Mouse (Mus musculus): ENCODE results near the gene Cstf2t.
A peak's percentile ranks its signal among the peaks of the same experiment; 100 is the strongest.

Cstf2t gene

GRCm38 (mm10) chr19:31082662-31083429, at the start of gene Cstf2t:
Gene Cstf2t (plus strand): TSS chr19:31082837.
- peak; percentile 99 for DNase-seq (ENCODE audit: low spot score)

DNA sequence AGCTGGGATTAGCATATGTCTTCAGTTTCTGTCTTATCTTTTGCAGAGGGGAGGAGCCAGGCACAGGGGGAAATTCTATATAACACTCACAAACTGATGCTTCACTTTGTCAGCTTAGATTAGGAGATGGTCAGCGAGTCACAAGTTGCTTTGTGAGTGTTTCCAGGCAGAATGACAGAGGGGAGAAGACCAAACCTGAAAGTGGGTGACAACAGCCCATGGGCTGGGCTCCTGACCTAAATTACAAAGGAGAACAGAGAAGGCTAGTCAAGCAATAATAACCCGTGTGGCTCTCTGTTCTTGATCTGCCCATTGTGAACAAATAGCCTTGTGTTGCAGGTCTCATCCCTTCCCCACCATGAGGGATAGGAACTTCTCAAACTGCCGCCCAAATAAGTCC, 43.7 kb upstream of the Cstf2t start:
- DNase-seq (ENCODE audit: low spot score): no peak

GRCm38 (mm10) chr19:31040948-31041847, 41.4 kb upstream of the Cstf2t start:
- no peak for DNase-seq (ENCODE audit: low spot score)

- no peak for DNase-seq (ENCODE audit: low spot score)
Measured at GRCm38 (mm10) chr19:31046601-31047000, 36.0 kb upstream of the Cstf2t start.

DNA sequence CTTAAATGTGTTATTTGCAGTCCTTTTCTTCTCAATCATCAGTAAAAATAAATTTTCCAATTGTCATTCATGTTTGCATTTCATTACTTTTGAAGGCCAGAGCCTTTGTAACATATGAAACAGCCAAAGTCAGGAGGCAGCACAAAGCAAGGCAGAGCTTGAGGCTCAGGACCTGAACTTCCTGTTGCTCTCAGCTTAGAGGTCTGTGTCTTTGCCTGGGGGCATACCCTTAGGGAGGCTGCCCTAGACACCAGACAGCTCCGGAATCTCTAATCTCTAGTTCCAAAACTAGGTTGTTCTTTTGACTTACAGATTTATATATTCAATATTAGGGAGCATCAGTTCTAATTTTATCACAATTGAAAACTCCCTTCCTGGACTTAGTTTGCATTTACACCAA, 17.9 kb upstream of the Cstf2t start:
- no peak for DNase-seq (ENCODE audit: low spot score)

GRCm38 (mm10) chr19:31065206-31065781, 17.3 kb upstream of the Cstf2t start:
- no peak for DNase-seq (ENCODE audit: low spot score)

GRCm38 (mm10) chr19:31073959-31074716, 8.5 kb upstream of the Cstf2t start:
- peak; percentile 33 for DNase-seq (ENCODE audit: low spot score)

- DNase-seq (ENCODE audit: low spot score): no peak
Measured at GRCm38 (mm10) chr19:31074717-31075063, 7.9 kb upstream of the Cstf2t start.

DNA sequence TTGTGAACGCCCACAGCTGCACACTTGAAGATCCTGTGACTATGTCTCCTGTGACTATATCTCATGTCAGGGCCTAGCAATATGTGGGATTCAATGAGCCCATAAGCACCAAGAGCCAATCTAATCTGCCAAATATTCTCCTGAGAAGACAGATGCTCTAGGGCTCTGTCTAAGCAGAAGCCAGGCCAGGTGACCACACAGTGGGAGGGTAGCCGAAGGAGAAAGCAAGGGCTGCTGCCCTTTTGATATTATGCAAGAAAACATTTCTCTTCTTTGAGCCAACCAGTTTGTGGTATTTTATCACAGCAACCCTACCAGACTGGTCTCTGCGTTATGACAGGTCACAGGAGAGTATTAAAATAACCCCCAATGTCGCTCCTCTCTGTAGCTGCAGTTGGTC, 6.5 kb upstream of the Cstf2t start:
- no peak for DNase-seq (ENCODE audit: low spot score)

DNA sequence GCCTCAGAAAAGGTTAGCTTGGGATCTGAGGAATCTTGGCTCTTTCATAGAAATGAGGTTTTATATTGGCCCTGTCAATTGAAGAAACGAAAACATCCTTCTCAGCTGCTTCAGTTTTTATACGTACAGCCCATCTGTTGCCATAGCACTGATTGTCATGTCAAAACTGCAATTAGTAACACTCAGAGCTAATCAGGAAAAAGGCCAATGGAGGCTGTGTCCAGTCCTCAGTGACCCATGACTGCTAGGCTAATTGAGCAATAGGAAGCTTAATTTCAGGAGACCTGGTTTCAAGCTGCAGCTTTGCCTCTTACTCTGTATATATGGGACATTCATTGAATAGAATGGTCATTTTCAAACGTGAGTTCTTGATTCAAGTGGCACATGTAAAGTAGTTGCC, 4.4 kb upstream of the Cstf2t start:
- no peak for DNase-seq (ENCODE audit: low spot score)

- DNase-seq (ENCODE audit: low spot score): no peak
Measured at GRCm38 (mm10) chr19:31082226-31082625, 411 bp upstream of the Cstf2t start.

- DNase-seq (ENCODE audit: low spot score): no peak
Measured at GRCm38 (mm10) chr19:31083761-31084160, 1.1 kb downstream of the Cstf2t start.

- DNase-seq (ENCODE audit: low spot score): no peak
Measured at GRCm38 (mm10) chr19:31097857-31098256, 15.2 kb downstream of the Cstf2t start.

DNA sequence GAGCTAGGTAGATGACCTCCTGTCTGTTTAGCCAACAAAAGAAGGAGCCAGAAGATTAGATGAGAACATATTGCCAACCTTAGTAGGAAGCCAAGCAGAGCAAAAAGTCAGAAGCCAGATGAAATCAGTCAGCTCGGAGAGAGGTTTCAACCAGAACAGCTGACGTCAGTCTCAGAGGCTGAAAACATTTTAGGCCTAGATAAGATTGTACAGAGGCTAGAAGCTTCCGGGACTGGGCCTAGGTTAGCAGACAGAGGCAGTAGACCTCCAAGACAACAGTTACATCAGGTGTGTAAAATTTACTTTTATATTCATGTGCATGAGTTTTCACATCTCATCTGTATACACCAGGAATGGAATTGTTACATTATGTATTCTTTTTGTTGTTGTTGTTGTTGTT, 16.7 kb downstream of the Cstf2t start:
- no peak for DNase-seq (ENCODE audit: low spot score)

GRCm38 (mm10) chr19:31104764-31105163, 22.1 kb downstream of the Cstf2t start:
- no peak for DNase-seq (ENCODE audit: low spot score)

GRCm38 (mm10) chr19:31106036-31106435, 23.4 kb downstream of the Cstf2t start:
- DNase-seq (ENCODE audit: low spot score): no peak

- peak; percentile 50 for DNase-seq (ENCODE audit: low spot score)
Measured at GRCm38 (mm10) chr19:31106835-31107554, 24.4 kb downstream of the Cstf2t start.

- DNase-seq (ENCODE audit: low spot score): peak; percentile 32
Measured at GRCm38 (mm10) chr19:31114690-31115089, 32.1 kb downstream of the Cstf2t start.

GRCm38 (mm10) chr19:31124628-31125027, 42.0 kb downstream of the Cstf2t start:
- DNase-seq (ENCODE audit: low spot score): no peak

DNA sequence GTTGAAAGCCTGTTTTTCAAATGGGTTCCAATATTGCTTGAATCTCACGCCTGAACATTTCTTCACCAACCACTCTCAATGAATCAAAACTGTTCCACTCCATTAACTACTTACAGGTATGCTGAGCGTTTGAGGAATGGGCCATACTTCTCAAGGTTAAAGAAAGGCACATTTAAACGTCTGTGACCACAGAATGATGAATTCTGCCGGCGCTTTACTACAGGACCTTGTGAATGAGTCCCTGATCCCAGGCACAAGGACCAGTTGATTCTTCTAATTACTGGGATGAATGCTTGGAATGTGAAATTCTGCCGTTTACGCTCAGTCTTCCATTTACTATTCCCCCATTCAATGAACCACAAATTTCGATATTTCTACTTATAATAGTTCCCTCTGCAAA, 50.0 kb downstream of the Cstf2t start:
- no peak for DNase-seq (ENCODE audit: low spot score)

GRCm38 (mm10) chr19:31136316-31136715, 53.7 kb downstream of the Cstf2t start:
- no peak for DNase-seq (ENCODE audit: low spot score)

All from embryo, embryonic 10.5 days (tissue).